In genomic region chr5:122439400-122440094, GRCm38 (mm10) we compare ENCODE assay signal across 9 mouse cellular contexts. TPM values are rescaled to one million over a fixed set of nuclear protein-coding genes. Genes with fewer than 3 reads are reported as not detected.
DNase-seq lines count a peak whose midpoint lies in the region; ATAC-seq and TF ChIP-seq lines count a peak whose summit lies in the region.
"Had no signal": no experiment of that assay in that cellular context is flagged by ENCODE, and none has a peak within 500 bp of the region (broad histone marks: within the 10 kb centered on the region; RNA-seq: fewer than 3 reads in every experiment).

No protein-coding gene starts in this region.

- ATAC-seq in forebrain, embryonic 13.5 days = no peak
- ATAC-seq in forebrain, embryonic 15.5 days (replicated peaks) = no peak
- ATAC-seq in stomach, embryonic 16.5 days (ENCODE audit: insufficient read depth, low FRiP score) = no peak

- no peak for TF ChIP-seq POLR2A in spleen, adult 2 months (IDR thresholded peaks at IDR 0.05; ENCODE audit: low read depth, low read length)

- peaks cover 99% of the 10 kb centered on the region for H3K36me3 ChIP-seq in forebrain, embryonic 13.5 days (ENCODE audit: poor library complexity, severe bottlenecking)
- peaks cover 96% of the 10 kb centered on the region for H3K36me3 ChIP-seq in forebrain, embryonic 15.5 days
- peaks cover 67% of the 10 kb centered on the region for H3K36me3 ChIP-seq in spleen, adult 2 months (ENCODE audit: control insufficient read depth, insufficient read depth, low read length)
- peaks cover 67% of the 10 kb centered on the region for H3K36me3 ChIP-seq in stomach, embryonic 16.5 days (ENCODE audit: control insufficient read depth, insufficient read depth, low read length)

- 94% methylated on average over 19 of the region's 19 CpGs for WGBS in forebrain, embryonic 13.5 days
- 92% methylated on average over 19 of the region's 19 CpGs for WGBS in forebrain, embryonic 15.5 days
- WGBS in spleen, adult 2 months = 93% methylated on average over 19 of the region's 19 CpGs
- 65% methylated on average over 19 of the region's 19 CpGs for WGBS in stomach, embryonic 16.5 days

- H3K27me3 ChIP-seq in forebrain, embryonic 13.5 days = no peaks in the 10 kb centered on the region
- H3K27me3 ChIP-seq in forebrain, embryonic 15.5 days = no peaks in the 10 kb centered on the region
- no peaks in the 10 kb centered on the region for H3K27me3 ChIP-seq in spleen, adult 2 months (ENCODE audit: control insufficient read depth, insufficient read depth, low read length)
- H3K27me3 ChIP-seq in stomach, embryonic 16.5 days (ENCODE audit: control insufficient read depth, insufficient read depth, low read length) = no peaks in the 10 kb centered on the region

- H3K9ac ChIP-seq in forebrain, embryonic 13.5 days = peak overlapping the region; percentile 26; the same call in 1 of the 2 replicates
- no peak overlapping the region for H3K9ac ChIP-seq in forebrain, embryonic 15.5 days (replicated peaks)
- H3K9ac ChIP-seq in stomach, embryonic 16.5 days (ENCODE audit: low read length) = no peak overlapping the region; the same call in 1 of the 2 replicates

- H3K4me2 ChIP-seq in forebrain, embryonic 13.5 days = no peak overlapping the region
- no peak overlapping the region for H3K4me2 ChIP-seq in forebrain, embryonic 15.5 days (replicated peaks)
- no peak overlapping the region for H3K4me2 ChIP-seq in stomach, embryonic 16.5 days (ENCODE audit: low read depth, low read length)

- H3K9me3 ChIP-seq in forebrain, embryonic 13.5 days (replicated peaks) = no peaks in the 10 kb centered on the region
- no peaks in the 10 kb centered on the region for H3K9me3 ChIP-seq in forebrain, embryonic 15.5 days
- no peaks in the 10 kb centered on the region for H3K9me3 ChIP-seq in stomach, embryonic 16.5 days (replicated peaks; ENCODE audit: control insufficient read depth, low read length)

- no peak overlapping the region for H3K4me3 ChIP-seq in forebrain, embryonic 13.5 days
- H3K4me3 ChIP-seq in forebrain, embryonic 15.5 days = no peak overlapping the region
- H3K4me3 ChIP-seq in spleen, adult 2 months (ENCODE audit: extremely low read depth, insufficient read depth, insufficient read length) = no peak overlapping the region
- H3K4me3 ChIP-seq in stomach, embryonic 16.5 days (replicated peaks; ENCODE audit: low read length) = no peak overlapping the region

- DNase-seq in spleen, adult 2 months (ENCODE audit: low read depth in 1 of 2, low spot score in 2 of 2) = no peak
- no peak for DNase-seq in spleen, adult 12 weeks (ENCODE audit: low spot score)
- peak; percentile 38 to 56 for DNase-seq in kidney, postnatal 36 days
- no peak for DNase-seq in thymus, postnatal 4 days
- no peak for DNase-seq in retina, postnatal 1 day
- DNase-seq: cerebellum, adult 11 months had no signal

- H3K27ac ChIP-seq in forebrain, embryonic 13.5 days = no peak overlapping the region
- H3K27ac ChIP-seq in forebrain, embryonic 15.5 days (replicated peaks) = no peak overlapping the region
- peak overlapping the region; percentile 37 for H3K27ac ChIP-seq in spleen, adult 2 months (ENCODE audit: insufficient read depth, low read length)
- H3K27ac ChIP-seq in stomach, embryonic 16.5 days (ENCODE audit: low read length) = peak overlapping the region; percentile 51; the same call in 1 of the 2 replicates

- H3K4me1 ChIP-seq in forebrain, embryonic 13.5 days = no peaks in the 10 kb centered on the region
- H3K4me1 ChIP-seq in forebrain, embryonic 15.5 days = no peaks in the 10 kb centered on the region
- no peaks in the 10 kb centered on the region for H3K4me1 ChIP-seq in spleen, adult 2 months (ENCODE audit: control insufficient read depth, insufficient read depth, insufficient read length)
- no peaks in the 10 kb centered on the region for H3K4me1 ChIP-seq in stomach, embryonic 16.5 days (ENCODE audit: control insufficient read depth, insufficient read depth, low read length)

- no peak for TF ChIP-seq CTCF in spleen, adult 2 months (IDR thresholded peaks at IDR 0.05; ENCODE audit: extremely low read depth, insufficient read depth, insufficient read length, insufficient replicate concordance)

RNA-seq across cellular contexts. Expression of gene Anapc7, which starts 18.1 kb away (rescaled TPM):
- polyA plus RNA-seq in forebrain, embryonic 13.5 days (2015; fragmentation: Nextera tagmentation; extraction: Ambion mirVana) = 50.3 and 53.3 TPM in 2 replicates
- 53.3 and 54.2 TPM in 2 replicates for polyA plus RNA-seq in forebrain, embryonic 15.5 days (2015; fragmentation: Nextera tagmentation; extraction: Ambion mirVana)
- polyA plus RNA-seq in spleen, adult 2 months (2012; rRNA removed) = 18.0 and 21.2 TPM in 2 replicates
- polyA plus RNA-seq in stomach, embryonic 16.5 days (2015; fragmentation: Nextera tagmentation; extraction: Ambion mirVana) = 38.5 and 41.3 TPM in 2 replicates

RNA-seq across cellular contexts. Expression of gene Arpc3, which starts 47.9 kb away (rescaled TPM):
- 152 and 167 TPM in 2 replicates for polyA plus RNA-seq in forebrain, embryonic 13.5 days (2015; fragmentation: Nextera tagmentation; extraction: Ambion mirVana)
- 165 and 193 TPM in 2 replicates for polyA plus RNA-seq in forebrain, embryonic 15.5 days (2015; fragmentation: Nextera tagmentation; extraction: Ambion mirVana)
- 134 and 154 TPM in 2 replicates for polyA plus RNA-seq in spleen, adult 2 months (2012; rRNA removed)
- 161 and 164 TPM in 2 replicates for polyA plus RNA-seq in stomach, embryonic 16.5 days (2015; fragmentation: Nextera tagmentation; extraction: Ambion mirVana)

Comparison
In these comparisons a context has a peak if more than half of its experiments do, and no peak if none do; other contexts are left out.
1. H3K27ac ChIP-seq: peak in spleen, adult 2 months (single experiment) and stomach, embryonic 16.5 days (single experiment); none in forebrain, embryonic 13.5 days (single experiment) and forebrain, embryonic 15.5 days (single experiment).
2. DNase-seq: peak in kidney, postnatal 36 days (2 of 2); none in spleen, adult 2 months (0 of 2), spleen, adult 12 weeks (single experiment), thymus, postnatal 4 days (single experiment) and retina, postnatal 1 day (single experiment).